Mouse (Mus musculus) right cerebral cortex, postnatal 25 days (tissue): ENCODE measurements around the gene Fsd1.

Experiments
- DNase-seq: peaks from one replicate; pipeline ENCODE4 v3.0.0; 2022

The Fsd1 gene

DNA sequence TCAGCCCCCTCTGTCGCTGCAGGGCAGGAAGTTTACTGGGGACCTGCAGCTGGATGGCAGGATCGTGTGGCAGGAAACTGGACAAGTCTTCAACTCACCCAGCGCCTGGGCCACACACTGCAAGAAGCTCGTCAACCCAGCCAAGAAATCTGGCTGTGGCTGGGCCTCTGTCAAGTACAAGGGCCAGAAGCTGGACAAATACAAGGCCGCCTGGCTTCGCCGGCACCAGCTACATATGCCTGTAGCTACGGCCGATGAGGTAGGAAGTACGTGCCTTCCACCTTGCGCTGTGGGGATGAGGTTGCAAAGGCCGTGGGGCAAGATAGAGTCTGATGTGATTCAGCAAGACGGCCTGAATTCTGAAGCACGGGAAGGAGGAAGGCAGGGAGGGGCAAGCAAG is 23.9 kb downstream of the Fsd1 start:
- no peak for DNase-seq

GRCm38 (mm10) chr17:56010681-56011080 is 24.4 kb downstream of the Fsd1 start:
- peak; percentile 75 for DNase-seq

GRCm38 (mm10) chr17:56011441-56011840 is 25.1 kb downstream of the Fsd1 start:
- DNase-seq = no peak

DNA sequence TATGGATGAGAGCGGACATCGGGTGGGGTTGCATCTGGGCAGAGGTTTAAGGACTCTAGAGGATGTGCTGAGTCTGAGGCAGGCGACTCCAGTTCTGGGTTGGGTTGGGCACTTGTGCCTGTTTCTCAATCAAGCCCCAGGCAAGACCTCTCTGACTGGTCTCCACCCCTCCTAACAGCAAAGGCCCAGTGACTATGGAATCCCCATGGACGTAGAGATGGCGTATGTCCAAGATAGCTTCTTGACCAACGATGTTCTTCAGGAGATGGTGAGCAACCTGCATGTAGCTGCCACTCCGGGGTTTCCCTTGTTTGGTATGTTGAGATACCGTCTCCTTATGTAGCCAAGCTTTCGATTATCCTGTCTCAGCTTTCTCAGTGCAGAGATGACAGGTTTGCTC is 29.0 kb downstream of the Fsd1 start:
- DNase-seq = no peak

DNA sequence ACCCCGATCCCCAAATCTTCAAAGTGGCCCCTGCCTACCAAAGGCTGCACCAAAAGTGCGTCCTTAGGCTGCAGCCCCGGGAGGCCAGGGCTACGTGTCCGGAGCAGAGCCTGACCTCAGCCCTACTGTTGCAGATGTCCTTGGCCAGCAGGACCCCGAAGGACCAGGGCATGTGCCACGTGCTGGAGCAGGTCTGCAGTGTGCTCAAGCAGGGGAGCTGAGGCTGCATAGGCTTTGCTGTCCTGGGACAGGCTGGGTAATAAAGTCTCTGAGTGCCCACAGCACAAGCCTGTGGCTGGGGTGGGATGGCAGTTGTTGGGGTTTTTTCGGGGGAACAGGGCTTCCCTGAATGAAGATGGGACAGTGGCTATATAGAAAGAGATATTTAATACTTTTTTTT is 30.1 kb downstream of the Fsd1 start:
- DNase-seq = no peak

DNA sequence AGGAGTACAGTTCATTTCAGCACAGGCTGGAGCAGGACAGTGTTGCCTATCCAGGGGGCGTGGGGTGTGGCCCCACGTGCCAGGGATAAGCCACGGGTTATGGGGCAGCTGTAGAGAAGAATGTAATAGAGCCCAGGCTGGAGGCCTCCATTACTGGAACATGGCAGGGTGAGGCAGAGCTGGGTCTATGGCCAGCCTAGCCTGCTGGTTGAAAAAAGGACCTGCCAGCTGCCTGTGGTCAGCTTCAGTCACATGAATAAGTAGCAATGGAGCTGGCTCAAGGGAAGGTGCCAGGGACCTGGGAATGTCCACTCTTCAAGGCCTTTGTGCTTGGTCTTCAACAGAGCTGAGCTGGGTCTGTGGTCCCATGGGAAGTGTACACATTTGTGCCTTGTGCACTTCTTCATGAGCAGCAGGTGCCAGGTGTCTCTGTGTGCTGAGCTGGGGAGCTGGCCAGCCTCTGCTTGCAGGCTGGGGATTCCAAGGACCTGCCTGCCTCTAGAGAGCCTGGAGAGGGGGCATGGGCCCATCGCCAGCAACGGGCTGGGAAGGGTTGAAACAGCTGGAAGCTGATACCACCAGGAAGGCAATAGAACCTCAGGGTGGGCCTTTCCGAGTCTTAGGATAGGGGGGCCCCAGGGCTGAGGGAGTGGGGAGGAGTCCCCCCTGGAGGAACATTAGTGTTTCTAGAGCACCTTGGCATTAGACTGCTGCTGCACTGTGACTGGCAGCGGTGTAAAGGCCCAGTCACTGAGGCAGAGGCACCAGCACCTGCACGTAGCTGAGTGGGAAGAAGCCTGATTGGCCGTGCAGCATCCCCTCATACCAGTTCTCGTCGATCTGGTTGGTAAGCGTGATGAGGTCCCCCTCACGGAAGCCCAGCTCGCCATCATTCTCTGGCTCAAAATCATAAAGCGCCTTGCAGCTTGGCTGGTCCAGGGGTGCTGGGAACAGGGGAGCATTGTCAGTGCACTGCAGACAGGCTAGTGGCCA is 30.8 kb downstream of the Fsd1 start:
- DNase-seq = no peak

DNA sequence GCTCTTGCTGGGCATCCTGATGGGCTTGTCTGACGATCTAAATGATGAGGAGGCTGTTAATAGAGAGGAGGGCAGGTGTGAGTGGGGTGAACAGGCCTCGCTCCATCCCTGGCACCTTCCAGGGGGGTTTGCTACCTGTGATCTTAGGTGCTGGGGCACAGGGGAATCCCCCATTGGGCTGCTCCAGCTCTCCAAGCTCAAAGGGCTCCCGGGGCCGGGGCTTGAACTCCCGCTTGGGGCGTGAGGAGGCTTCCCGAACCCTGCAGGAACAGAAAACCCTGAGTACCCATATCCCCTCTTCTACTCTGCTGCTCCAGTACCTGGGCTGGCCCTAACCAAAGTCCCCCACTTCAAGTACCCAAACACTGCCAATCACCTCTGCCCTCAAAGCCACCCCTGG is 31.5 kb downstream of the Fsd1 start:
- DNase-seq = no peak

GRCm38 (mm10) chr17:56018347-56019131 is 32.2 kb downstream of the Fsd1 start:
- peak; percentile 73 for DNase-seq

- peak; percentile 5 for DNase-seq
Measured at GRCm38 (mm10) chr17:56020400-56021084, 34.2 kb downstream of the Fsd1 start.

GRCm38 (mm10) chr17:56021161-56021910 is 35.0 kb downstream of the Fsd1 start:
- peak; percentile 76 for DNase-seq

DNA sequence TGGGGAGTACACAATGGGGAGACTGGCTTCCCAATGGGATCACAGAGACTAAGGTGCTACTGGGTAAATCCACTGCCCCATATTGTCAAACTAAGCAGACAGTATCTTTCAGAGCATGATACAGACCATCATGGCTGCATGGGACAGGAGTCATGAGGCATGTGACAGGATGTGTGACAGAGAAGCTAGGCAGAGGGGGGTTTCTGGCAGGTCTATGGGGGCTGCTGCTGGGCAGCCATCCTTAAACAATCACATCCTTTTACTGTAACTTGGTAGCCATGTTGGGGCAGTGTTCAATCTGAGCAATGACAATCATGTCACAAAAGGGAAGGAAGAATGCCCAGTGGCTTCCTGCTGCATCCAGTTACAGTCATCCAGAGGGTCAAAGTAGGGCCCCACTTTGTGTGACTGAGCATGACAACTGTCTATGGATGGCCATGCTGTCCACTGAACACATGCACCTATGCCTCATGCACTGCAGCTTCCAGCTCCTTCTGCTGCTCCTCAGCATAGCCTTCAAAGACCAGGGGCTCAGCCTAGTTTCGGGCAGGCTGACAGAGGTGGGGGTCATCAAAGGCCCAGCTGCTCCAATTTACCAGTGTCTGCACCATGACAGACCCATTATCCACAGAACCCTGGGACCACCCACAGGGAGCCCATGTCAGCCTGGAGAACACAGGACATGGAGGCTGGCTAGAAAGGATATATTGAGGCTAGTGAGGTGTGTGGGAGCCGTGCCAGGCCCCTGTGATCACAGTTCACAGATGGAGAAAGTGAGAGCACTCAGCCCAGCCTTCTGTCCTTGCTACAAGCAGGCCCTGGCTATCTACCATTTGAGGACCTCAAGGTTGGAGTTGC is 36.1 kb downstream of the Fsd1 start:
- DNase-seq = no peak

DNA sequence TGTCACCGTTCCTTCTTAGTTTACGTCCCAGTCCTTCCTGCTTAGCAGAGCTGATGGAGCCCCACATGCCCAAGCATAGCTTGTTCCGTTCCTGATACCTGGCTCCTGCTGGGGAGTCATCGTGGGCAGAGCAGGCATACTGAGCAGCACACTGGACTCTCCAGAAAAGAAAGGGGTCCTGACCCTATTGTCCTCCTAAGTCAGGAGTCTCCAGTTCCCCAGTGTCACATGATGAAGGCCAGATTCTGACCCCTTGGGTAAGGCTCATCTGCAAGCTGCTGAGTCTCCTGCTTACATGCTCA is 36.6 kb downstream of the Fsd1 start:
- no peak for DNase-seq

GRCm38 (mm10) chr17:56023386-56023785 is 37.1 kb downstream of the Fsd1 start:
- DNase-seq = no peak

GRCm38 (mm10) chr17:56024476-56024875 is 38.2 kb downstream of the Fsd1 start:
- no peak for DNase-seq

DNA sequence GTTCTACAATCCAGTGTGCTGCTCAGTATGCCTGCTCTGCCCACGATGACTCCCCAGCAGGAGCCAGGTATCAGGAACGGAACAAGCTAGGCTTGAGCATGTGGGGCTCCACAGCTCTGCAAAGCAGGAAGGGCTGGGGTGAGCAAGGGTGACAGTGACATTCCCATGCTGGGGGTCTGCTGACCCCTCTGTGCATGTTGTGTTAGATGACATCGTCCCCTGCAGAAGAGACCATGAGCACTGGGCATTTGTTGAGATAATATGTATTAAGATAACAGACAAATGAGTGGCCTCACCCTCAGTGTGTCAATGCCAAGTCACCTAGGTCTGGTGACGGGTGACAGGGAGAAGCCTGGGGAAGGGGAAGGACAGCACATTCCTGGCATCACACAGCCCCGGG is 38.6 kb downstream of the Fsd1 start:
- DNase-seq = no peak

- DNase-seq = no peak
Measured at GRCm38 (mm10) chr17:56026303-56026702, 40.0 kb downstream of the Fsd1 start.

DNA sequence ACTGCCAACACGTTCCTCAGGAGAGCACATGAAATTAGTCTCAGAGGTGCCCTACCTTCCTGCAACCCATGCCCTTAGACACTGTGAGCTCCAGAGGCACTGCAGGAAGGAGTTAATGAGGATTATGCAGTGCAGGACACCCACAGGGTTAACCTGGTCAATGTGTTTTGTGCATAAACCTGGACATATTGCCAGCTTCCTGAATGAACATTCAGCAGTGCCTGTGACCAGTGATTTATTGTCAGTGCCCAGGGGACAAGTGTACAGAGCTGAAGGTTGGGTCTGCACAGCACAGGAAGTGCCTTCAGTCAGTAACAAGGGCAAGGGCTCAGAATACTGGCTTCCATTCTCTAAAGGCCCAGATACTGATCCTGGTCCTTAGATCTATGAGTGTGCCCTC is 40.6 kb downstream of the Fsd1 start:
- DNase-seq = no peak

- DNase-seq = no peak
Measured at GRCm38 (mm10) chr17:56027801-56028441, 41.6 kb downstream of the Fsd1 start.

DNA sequence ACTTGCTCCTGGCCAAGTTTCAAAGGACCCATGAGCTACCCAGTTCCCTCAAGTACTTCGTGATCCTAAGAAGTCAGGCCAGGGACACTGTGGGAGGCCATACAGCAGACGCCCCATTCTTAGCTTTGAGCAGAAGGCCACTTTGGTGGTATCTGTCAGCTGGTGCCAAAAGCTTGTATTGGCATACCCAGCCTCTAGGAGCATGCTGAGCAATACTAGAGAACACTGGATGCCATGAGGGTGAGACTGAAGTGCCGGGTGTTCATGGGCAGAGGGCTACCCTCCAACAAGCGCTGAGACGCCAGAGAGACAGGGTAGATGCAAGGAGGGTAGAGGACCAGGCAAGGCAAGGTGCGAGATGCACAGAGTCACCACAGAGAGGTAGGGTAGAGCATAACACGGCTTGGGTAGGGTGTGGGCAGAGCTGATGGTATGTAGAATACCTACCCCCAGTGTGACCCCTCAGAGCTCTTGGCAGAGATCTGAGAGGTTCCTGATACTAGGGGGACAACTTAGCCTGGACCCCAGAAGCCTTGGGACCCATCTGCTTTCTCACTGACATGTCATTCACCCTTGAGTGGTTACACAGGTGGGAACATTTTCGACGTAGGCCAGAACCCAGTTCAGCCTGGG is 44.0 kb downstream of the Fsd1 start:
- DNase-seq = no peak

DNA sequence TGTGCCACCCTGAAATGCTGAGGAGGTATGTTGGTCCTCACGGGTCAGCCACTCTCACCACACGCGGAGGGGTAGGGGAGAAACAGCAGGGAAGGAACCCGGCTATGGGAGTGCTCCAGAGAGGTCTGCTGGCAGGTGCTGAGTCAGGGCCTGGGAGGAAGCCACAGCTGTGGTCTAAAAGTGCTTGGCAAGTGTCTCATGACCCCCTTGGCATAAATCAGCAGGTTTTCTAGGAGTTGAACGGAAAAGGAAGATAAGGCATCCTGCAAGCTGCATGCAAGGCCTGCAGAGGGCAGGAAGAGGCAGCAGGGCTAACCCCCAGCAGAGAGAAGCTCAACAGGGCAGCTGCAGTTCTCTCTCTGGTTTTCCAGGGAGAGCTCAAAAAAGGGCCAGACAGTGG is 44.6 kb downstream of the Fsd1 start:
- DNase-seq = no peak

- no peak for DNase-seq
Measured at GRCm38 (mm10) chr17:56031431-56031830, 45.1 kb downstream of the Fsd1 start.
